25 mouse cellular contexts compared by ENCODE assay signal in the genomic region with DNA sequence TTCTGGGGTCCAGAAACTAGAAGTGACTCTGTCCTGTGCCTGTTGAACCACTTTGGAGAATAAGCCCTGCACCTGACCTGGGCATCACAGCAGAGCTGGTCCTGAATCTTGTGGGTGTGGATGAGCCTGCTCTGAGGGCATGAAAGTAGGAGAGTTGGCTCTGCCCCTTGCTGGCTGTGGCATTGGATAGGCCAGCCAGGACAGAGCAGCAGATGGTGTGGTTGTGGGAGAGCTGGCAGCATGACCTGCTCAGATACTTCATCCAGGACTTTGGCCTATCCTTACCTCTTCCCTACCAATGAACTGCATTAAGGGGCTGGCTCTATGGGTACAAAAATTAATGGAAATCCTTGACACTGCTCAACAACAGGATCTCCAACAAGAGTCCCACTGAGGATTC. TPM values are rescaled to one million over a fixed set of nuclear protein-coding genes. Genes with fewer than 3 reads are reported as not detected.
DNase-seq lines count a peak whose midpoint lies in the region.
"Had no signal": no experiment of that assay in that cellular context is flagged by ENCODE, and none has a peak within 500 bp of the region (broad histone marks: within the 10 kb centered on the region; RNA-seq: fewer than 3 reads in every experiment).

No protein-coding gene starts in this region.

- DNase-seq in heart, embryonic 10.5 days (ENCODE audit: low spot score): peak; percentile 76
- DNase-seq in heart, adult 8-10 months (ENCODE audit: low spot score): no peak
- peak; percentile 81 to 90 for DNase-seq in cerebellum, adult 18-20 months
- peak; percentile 93 for DNase-seq in cerebellum, adult 9-11 months
- peak; percentile 77 to 79 for DNase-seq in cerebellum, postnatal 36 days
- no peak for DNase-seq in c-Kit-positive CD71-positive TER-119-positive erythroid progenitor cells, embryonic 14.5 days (ENCODE audit: low spot score)
- DNase-seq in spleen, postnatal 36 days (ENCODE audit: low spot score in 2 of 2): no peak
- no peak for DNase-seq in layer of hippocampus, postnatal 14 days (ENCODE audit: low spot score in 2 of 2)
- DNase-seq: adrenal gland, postnatal 14 days; gastrocnemius, postnatal 10 days; heart, adult 18-20 months; kidney, adult 9 months had no signal

- no peaks in the 10 kb centered on the region for H3K27me3 ChIP-seq in heart, embryonic 10.5 days (ENCODE audit: insufficient read depth, poor library complexity, severe bottlenecking)
- H3K27me3 ChIP-seq: CH12.LX; embryonic facial prominence, embryonic 12.5 days; forebrain, embryonic 15.5 days; heart, embryonic 12.5 days had no signal

- H3K27ac ChIP-seq in heart, embryonic 10.5 days: no peak overlapping the region
- H3K27ac ChIP-seq: embryonic facial prominence, embryonic 12.5 days; forebrain, embryonic 15.5 days; hindbrain, embryonic 10.5 days had no signal

- no peaks in the 10 kb centered on the region for H3K4me1 ChIP-seq in heart, embryonic 10.5 days
- H3K4me1 ChIP-seq: embryonic facial prominence, embryonic 12.5 days; forebrain, embryonic 15.5 days; heart, embryonic 12.5 days; hindbrain, embryonic 10.5 days had no signal

- no peak overlapping the region for H3K4me3 ChIP-seq in heart, embryonic 10.5 days
- H3K4me3 ChIP-seq: embryonic facial prominence, embryonic 12.5 days; forebrain, embryonic 15.5 days; heart, embryonic 12.5 days; hindbrain, embryonic 10.5 days had no signal

- H3K9me3 ChIP-seq in heart, embryonic 10.5 days: no peaks in the 10 kb centered on the region
- H3K9me3 ChIP-seq: embryonic facial prominence, embryonic 12.5 days; forebrain, embryonic 15.5 days; heart, embryonic 12.5 days; hindbrain, embryonic 10.5 days had no signal

- no peaks in the 10 kb centered on the region for H3K36me3 ChIP-seq in heart, embryonic 10.5 days
- H3K36me3 ChIP-seq: embryonic facial prominence, embryonic 12.5 days; forebrain, embryonic 15.5 days; heart, embryonic 12.5 days; hindbrain, embryonic 10.5 days had no signal

RNA-seq across cellular contexts. Expression of gene Kera, which starts 3.4 kb away (rescaled TPM):
- not detected in 2 replicates for polyA plus RNA-seq in heart, embryonic 10.5 days (2016; fragmentation: Nextera tagmentation; extraction: Ambion mirVana)
- total RNA-seq in heart, adult 8-10 months (2022): not detected
- under 1 TPM; 0.33 to 0.78 TPM for total RNA-seq in layer of hippocampus, postnatal 14 days (2021)
- total RNA-seq: adrenal gland, adult 18-20 months; adrenal gland, postnatal 14 days; CH12.LX; heart, adult 18-20 months; heart, postnatal 25 days had no signal
- polyA plus RNA-seq: activated CD4-positive, CD25-positive, alpha-beta regulatory T cell, adult 4 months; cortical plate, adult 2 months; forebrain, embryonic 15.5 days; frontal cortex, adult 2 months; hindbrain, embryonic 16.5 days; inflammation-experienced regulatory T-cells, adult 6 months; Patski had no signal

RNA-seq across cellular contexts. Expression of gene Lum, which starts 38.3 kb away (rescaled TPM):
- 17.5 and 50.5 TPM in 2 replicates for polyA plus RNA-seq in heart, embryonic 10.5 days (2016; fragmentation: Nextera tagmentation; extraction: Ambion mirVana)
- 10 to 100 TPM; 35.0 to 49.0 (median 43.9) TPM for total RNA-seq in heart, adult 8-10 months (2022)
- 1 to 10 TPM; 4.0 to 5.3 TPM for total RNA-seq in layer of hippocampus, postnatal 14 days (2021)
- total RNA-seq: CH12.LX had no signal
- polyA plus RNA-seq: activated CD4-positive, CD25-positive, alpha-beta regulatory T cell, adult 4 months; inflammation-experienced regulatory T-cells, adult 6 months; Patski had no signal

RNA-seq across cellular contexts. Expression of gene Epyc, which starts 40.6 kb away (rescaled TPM):
- 0.18 and 0.29 TPM in 2 replicates for polyA plus RNA-seq in heart, embryonic 10.5 days (2016; fragmentation: Nextera tagmentation; extraction: Ambion mirVana)
- total RNA-seq in heart, adult 8-10 months (2022): under 1 TPM; 0.24 to 0.55 (median 0.31) TPM
- total RNA-seq in layer of hippocampus, postnatal 14 days (2021): not detected
- total RNA-seq: CH12.LX had no signal
- polyA plus RNA-seq: activated CD4-positive, CD25-positive, alpha-beta regulatory T cell, adult 4 months; frontal cortex, adult 2 months; inflammation-experienced regulatory T-cells, adult 6 months; Patski had no signal

Comparison
In these comparisons a context has a peak if more than half of its experiments do, and no peak if none do; other contexts are left out.
1. DNase-seq: peak in heart, embryonic 10.5 days (single experiment), cerebellum, adult 18-20 months (2 of 2), cerebellum, adult 9-11 months (single experiment) and cerebellum, postnatal 36 days (2 of 2); none in heart, adult 8-10 months (single experiment), c-Kit-positive CD71-positive TER-119-positive erythroid progenitor cells, embryonic 14.5 days (single experiment), spleen, postnatal 36 days (0 of 2) and layer of hippocampus, postnatal 14 days (0 of 2).
2. RNA of gene Lum, which starts 38.3 kb away (total RNA-seq): 35.0 to 49.0 TPM in heart, adult 8-10 months; 4.0 to 5.3 TPM in layer of hippocampus, postnatal 14 days; every median in the first group is over 4 times any median in the second.